Mouse (Mus musculus) midbrain, postnatal 0 days (tissue): ENCODE measurements at regions not wholly inside any gene's neighbourhood (a gene's known extent, or its start where the extent isn't known, plus 50 kb on each side); places are given as distances from the start of the nearest gene placed in this dataset.

Source experiments
- ATAC-seq: fragments of 200-750 bp; cut with Nextera tagmentation; 2 replicates; pipeline ENCODE4 v1.8.0; 2017; ENCODE audit warnings: moderate number of reproducible peaks, mild to moderate bottlenecking, moderate TSS enrichment, moderate library complexity; ENCODE audit not compliant: low FRiP score
- DNase-seq: peaks from one replicate; pipeline ENCODE4 v3.0.0-alpha.2; 2015; ENCODE audit warnings: low spot score
- H3K27ac ChIP-seq: fragments of 300-500 bp; sonication (generic); 2 replicates; pipeline ENCODE4 v1.5.1; 2014; ENCODE audit warnings: low read depth, mild to moderate bottlenecking, low read length, mixed read lengths
- H3K27me3 ChIP-seq: fragments of 300-500 bp; sonication (generic); 2 replicates; pipeline ENCODE4 v1.6.1; 2014; ENCODE audit warnings: low read length, control low read depth, mixed read lengths; ENCODE audit not compliant: insufficient read depth
- H3K36me3 ChIP-seq: fragments of 300-500 bp; sonication (generic); 2 replicates; pipeline ENCODE4 v1.6.1; 2014; ENCODE audit warnings: low read length, control low read depth, mixed read lengths; ENCODE audit not compliant: insufficient read depth
- H3K4me1 ChIP-seq: fragments of 300-500 bp; sonication (generic); 2 replicates; pipeline ENCODE4 v1.6.1; 2014; ENCODE audit warnings: mild to moderate bottlenecking, control low read depth, antibody characterized with exemption, low read length, mixed read lengths; ENCODE audit not compliant: insufficient read depth
- H3K4me2 ChIP-seq: fragments of 300-500 bp; sonication (generic); 2 replicates; pipeline ENCODE4 v1.6.1; 2014; ENCODE audit warnings: low read depth, mild to moderate bottlenecking, low read length, mixed read lengths; ENCODE audit not compliant: poor library complexity, severe bottlenecking
- H3K4me3 ChIP-seq: fragments of 300-500 bp; sonication (generic); 2 replicates; pipeline ENCODE4 v1.5.1; 2014; ENCODE audit warnings: low read depth, mild to moderate bottlenecking, low read length, moderate library complexity
- H3K9ac ChIP-seq: fragments of 300-500 bp; sonication (generic); replicated peaks from 2 replicates; pipeline ENCODE4 v1.6.1; 2014; ENCODE audit warnings: mild to moderate bottlenecking, low read length, moderate library complexity, mixed read lengths; ENCODE audit not compliant: poor library complexity, severe bottlenecking
- H3K9me3 ChIP-seq: fragments of 300-500 bp; sonication (generic); 2 replicates; pipeline ENCODE4 v1.6.1; 2016; ENCODE audit warnings: low read length, control low read depth
- CTCF ChIP-seq: IDR thresholded peaks from 2 replicates; pipeline ENCODE4 v1.5.1; 2016; ENCODE audit warnings: antibody characterized with exemption, mild to moderate bottlenecking
- WGBS: fragments of 180-500 bp; shearing (Covaris S2); extraction: QIAGEN DNeasy Blood & Tissue Kit; methylation state at CpG from one replicate; pipeline ENCODE4 v1.1.7; 2014; 5-methylcytosine and 5-hydroxymethylcytosine counted together

DNA sequence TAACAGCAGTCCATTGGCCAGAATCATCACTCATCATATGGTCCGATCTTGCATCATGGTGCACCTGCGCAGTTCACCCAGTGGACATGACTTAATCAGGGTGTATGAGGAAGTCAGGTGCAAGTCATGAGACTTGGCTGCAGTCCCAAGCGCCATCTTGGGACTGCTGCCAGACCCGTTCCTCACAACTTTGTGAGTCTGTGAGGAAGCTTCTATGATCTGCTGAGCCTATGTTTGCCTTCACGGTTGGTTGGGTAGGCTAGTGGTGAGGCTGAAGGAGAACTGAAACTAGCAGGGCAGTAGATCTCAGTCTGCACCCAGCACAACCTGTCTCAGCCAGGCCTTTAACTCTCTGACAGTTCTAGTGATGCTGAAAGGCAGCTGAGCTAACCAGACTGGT lies 250.2 kb upstream of the 2610001J05Rik start:
- no peaks in the 10 kb centered on the region for H3K27me3 ChIP-seq
- DNase-seq = no peak
- H3K4me2 ChIP-seq = no peak overlapping the region
- no peaks in the 10 kb centered on the region for H3K9me3 ChIP-seq
- H3K36me3 ChIP-seq = no peaks in the 10 kb centered on the region
- H3K27ac ChIP-seq = no peak overlapping the region
- ATAC-seq = no peak
- H3K9ac ChIP-seq = no peak overlapping the region
- no peak for TF ChIP-seq CTCF
- WGBS = 96% methylated on average over 5 of the region's 5 CpGs
- no peaks in the 10 kb centered on the region for H3K4me1 ChIP-seq
- no peak overlapping the region for H3K4me3 ChIP-seq

- Histone ChIP-seq H3K4me2 (no peak overlapping the region), H3K27ac (no peak overlapping the region), H3K4me3 (no peak overlapping the region), H3K36me3 (no peaks in the 10 kb centered on the region), H3K27me3 (no peaks in the 10 kb centered on the region), H3K4me1 (no peaks in the 10 kb centered on the region), H3K9ac (no peak overlapping the region), H3K9me3 (no peaks in the 10 kb centered on the region)
- ATAC-seq (no peak), DNase-seq (no peak)
- WGBS = 97% methylated on average over 1 of the region's 1 CpGs
- TF ChIP-seq CTCF = no peak
These were observed 223.6 kb upstream of the 2610001J05Rik start for GRCm38 (mm10) chr6:14094907-14095306.

- Histone ChIP-seq H3K36me3 (no peaks in the 10 kb centered on the region), H3K4me3 (no peak overlapping the region), H3K27ac (no peak overlapping the region), H3K4me2 (no peak overlapping the region), H3K4me1 (no peaks in the 10 kb centered on the region), H3K9me3 (no peaks in the 10 kb centered on the region), H3K9ac (no peak overlapping the region), H3K27me3 (no peaks in the 10 kb centered on the region)
- ATAC-seq = no peak
- WGBS = 67% methylated on average over 1 of the region's 1 CpGs
- no peak for DNase-seq
- no peak for TF ChIP-seq CTCF
These were observed 210.6 kb upstream of the 2610001J05Rik start for GRCm38 (mm10) chr6:14081884-14082283.

- no peak overlapping the region for H3K27ac ChIP-seq
- no peak for TF ChIP-seq CTCF
- H3K9me3 ChIP-seq = no peaks in the 10 kb centered on the region
- WGBS = 66% methylated on average over 2 of the region's 2 CpGs
- H3K4me2 ChIP-seq = no peak overlapping the region
- H3K4me1 ChIP-seq = no peaks in the 10 kb centered on the region
- no peaks in the 10 kb centered on the region for H3K27me3 ChIP-seq
- no peak overlapping the region for H3K9ac ChIP-seq
- ATAC-seq (no peak), DNase-seq (no peak)
- H3K36me3 ChIP-seq = no peaks in the 10 kb centered on the region
- H3K4me3 ChIP-seq = no peak overlapping the region
These were observed 192.4 kb upstream of the 2610001J05Rik start for GRCm38 (mm10) chr6:14063735-14064134.

DNA sequence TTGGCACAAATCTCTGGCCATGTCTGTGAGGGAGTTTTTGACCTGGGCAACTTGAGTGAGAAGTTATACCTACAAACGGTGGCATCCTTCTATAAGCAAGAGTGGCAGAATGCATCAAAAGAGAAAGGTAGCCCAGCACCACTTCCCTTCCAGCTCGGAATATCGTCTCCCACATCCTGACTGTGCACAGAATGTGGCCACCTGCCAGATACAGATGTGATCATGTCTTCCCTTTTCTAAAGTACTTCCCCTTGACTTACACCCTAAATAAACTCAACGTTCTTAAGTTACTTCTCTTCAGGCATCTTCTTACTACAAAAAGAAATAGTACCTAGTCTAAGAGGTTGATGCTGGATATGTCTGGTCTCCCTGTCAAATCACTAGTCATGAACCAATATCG lies 175.2 kb upstream of the 2610001J05Rik start:
- H3K27me3 ChIP-seq = no peaks in the 10 kb centered on the region
- WGBS = 91% methylated on average over 5 of the region's 5 CpGs
- H3K4me2 ChIP-seq = no peak overlapping the region
- no peak for TF ChIP-seq CTCF
- H3K4me1 ChIP-seq = no peaks in the 10 kb centered on the region
- no peak overlapping the region for H3K4me3 ChIP-seq
- no peak for DNase-seq
- H3K9me3 ChIP-seq = no peaks in the 10 kb centered on the region
- no peak overlapping the region for H3K9ac ChIP-seq
- no peak overlapping the region for H3K27ac ChIP-seq
- no peak for ATAC-seq
- no peaks in the 10 kb centered on the region for H3K36me3 ChIP-seq

DNA sequence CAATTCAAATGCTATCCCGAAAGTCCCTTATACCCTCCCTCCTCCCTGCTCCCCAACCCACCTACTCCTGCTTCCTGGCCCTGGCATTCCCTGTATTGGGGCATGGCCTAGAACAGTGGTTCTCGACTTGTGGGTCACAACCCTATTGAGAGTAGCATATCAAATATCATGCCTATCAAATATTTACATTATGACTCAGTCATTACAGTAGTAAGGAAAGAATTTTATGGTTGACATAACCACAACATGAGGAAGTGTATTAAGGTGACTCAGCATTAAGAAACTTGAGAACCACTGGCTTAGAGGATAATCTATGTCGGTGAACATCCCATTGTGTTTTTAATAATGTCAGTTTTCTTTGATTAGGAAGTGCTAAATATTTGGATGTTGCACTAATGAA lies 173.3 kb upstream of the 2610001J05Rik start:
- no peak overlapping the region for H3K9ac ChIP-seq
- 79% methylated on average over 3 of the region's 3 CpGs for WGBS
- no peak overlapping the region for H3K4me2 ChIP-seq
- H3K4me1 ChIP-seq = no peaks in the 10 kb centered on the region
- H3K27me3 ChIP-seq = no peaks in the 10 kb centered on the region
- DNase-seq (no peak), ATAC-seq (no peak)
- no peaks in the 10 kb centered on the region for H3K9me3 ChIP-seq
- no peak for TF ChIP-seq CTCF
- H3K36me3 ChIP-seq = no peaks in the 10 kb centered on the region
- H3K27ac ChIP-seq = no peak overlapping the region
- H3K4me3 ChIP-seq = no peak overlapping the region
